Mouse (Mus musculus) spleen, postnatal 36 days (tissue): ENCODE measurements around the gene Snx27.

Source experiments
- DNase-seq, 2 experiments: peaks; one replicate each; pipeline ENCODE4 v3.0.0; 2022; ENCODE audit warnings: low spot score in 2 of 2, mixed read lengths in 1 of 2

Snx27 gene

GRCm38 (mm10) chr3:94567242-94567641, 15.3 kb downstream of the Snx27 start:
- DNase-seq = no peak

DNA sequence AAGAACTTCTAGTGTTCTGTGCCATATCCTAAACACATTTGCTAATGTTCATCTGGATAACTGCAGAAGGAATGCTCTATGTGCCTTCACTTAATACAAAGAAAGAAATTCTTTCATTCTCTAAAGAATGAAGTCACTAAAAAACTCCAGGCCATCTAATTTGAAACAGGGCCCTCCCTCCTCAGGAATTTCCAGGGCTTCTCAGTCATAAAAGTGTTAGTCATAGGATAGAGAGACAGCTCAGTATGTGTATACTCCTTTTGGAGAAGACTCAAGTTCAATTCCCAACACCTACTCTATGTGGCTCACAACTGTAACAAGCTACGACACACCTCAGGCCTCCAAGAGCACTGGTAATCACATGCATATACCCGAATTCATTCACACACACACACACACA, 17.0 kb downstream of the Snx27 start:
- no peak for DNase-seq

- DNase-seq = no peak
These were observed 17.4 kb downstream of the Snx27 start for GRCm38 (mm10) chr3:94565127-94565526.

GRCm38 (mm10) chr3:94564356-94565010, 18.0 kb downstream of the Snx27 start:
- DNase-seq = no peak

DNA sequence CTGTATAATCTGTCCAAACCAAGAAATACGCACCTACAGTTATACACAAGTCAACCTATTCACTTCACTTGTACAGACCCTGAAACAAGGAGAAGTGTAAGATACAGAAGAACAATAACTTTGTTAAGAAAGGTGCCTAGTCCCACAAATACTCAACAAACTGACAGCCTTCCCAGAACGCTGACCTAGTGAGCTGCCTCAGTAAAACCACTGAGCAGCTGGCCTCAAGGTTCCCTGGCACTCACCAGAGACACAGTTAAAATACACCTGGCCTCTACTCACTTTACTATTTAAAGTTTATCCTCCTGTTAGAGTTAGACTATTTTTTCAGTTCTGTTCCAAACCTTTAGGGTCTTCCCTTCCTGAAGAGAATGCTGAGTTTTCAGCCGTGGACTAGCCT, 19.4 kb downstream of the Snx27 start:
- DNase-seq = no peak

DNA sequence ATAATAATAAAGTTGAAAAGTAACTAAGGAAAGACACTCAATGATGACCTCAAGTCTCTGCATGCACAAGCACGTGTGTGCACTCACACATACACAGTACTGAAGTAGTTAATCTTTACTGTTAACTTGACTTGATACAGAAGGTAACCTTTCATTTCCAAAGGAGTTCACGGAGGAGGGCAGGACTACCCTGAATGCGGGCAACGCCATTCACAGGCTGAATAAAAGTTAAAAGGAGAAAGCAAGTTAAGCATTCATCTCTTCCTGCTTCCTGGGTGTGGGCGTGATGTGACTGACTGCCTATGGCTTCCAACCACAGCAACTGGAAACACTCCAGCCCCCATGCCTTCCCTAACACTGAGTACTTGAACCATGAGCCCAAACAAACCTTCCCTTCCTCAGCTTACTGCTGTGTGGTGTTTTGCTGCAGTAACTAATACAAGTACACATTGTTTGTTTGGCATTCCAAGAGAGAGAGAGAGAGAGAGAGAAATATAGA, 22.5 kb downstream of the Snx27 start:
- no peak for DNase-seq

- no peak for DNase-seq
These were observed 33.5 kb downstream of the Snx27 start for GRCm38 (mm10) chr3:94549041-94549440.

GRCm38 (mm10) chr3:94537187-94537586, 45.3 kb downstream of the Snx27 start:
- DNase-seq = peak in 1 of 2 experiments; percentile 3

GRCm38 (mm10) chr3:94533968-94534367, 48.5 kb downstream of the Snx27 start:
- DNase-seq = peak; percentile 18 to 25

- no peak for DNase-seq
These were observed 55.8 kb downstream of the Snx27 start for GRCm38 (mm10) chr3:94526731-94527130.

DNA sequence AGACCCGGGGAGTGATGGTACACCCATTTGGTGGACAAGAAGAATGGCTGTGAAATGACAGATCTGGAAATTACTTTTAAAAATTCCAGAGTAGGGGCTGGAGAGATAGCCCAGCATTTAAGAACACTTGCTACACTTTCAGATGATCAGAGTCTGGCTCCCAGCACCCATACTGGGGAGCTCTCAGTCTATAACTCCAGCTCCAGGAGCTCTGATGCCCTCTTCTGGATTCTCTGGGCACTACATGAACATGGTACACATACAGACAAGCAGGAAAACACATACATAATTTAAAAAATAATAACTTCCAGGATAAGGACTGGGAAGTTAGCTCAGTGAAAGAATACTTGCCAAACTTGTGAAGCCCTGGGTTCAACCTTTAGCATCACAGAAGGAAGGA, 75.9 kb downstream of the Snx27 start:
- no peak for DNase-seq

DNA sequence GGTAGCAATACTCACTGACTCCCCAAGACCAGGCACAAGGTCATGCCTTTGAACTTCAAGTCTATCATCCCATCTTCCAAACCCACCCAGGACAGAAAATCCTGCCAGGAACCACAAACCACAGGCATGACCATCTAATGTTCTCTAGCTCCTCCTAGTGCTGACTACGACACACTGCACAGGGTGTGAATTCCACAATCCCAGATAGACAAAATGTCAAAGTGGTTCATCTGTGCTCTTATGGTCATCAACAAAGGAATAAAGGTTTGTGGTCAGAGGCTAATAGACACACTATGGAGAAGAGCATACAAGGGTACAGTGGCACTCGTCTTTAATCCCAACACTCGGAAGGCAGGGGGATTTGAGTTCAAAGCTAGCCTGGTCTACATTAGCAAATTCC, 80.3 kb downstream of the Snx27 start:
- DNase-seq = no peak

DNA sequence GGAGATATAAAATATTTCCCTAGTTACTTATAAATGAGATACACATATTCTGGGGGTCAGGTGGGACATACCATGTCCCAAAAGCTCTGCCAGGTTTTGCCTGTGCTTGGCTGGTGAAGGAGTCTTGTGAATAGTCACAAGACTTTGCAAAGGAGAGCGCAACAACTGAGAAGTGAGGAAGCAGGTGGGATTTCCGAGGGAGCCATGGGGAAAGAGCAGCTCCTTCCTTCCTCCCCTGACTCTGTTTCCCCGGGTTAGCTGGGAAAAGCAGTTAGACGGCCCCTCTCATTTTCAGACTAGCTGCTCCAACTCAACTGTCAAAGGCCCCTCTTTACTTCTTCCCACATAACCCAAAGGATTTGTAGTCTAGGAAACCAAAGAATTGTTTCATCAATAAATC, 85.4 kb downstream of the Snx27 start:
- no peak for DNase-seq

DNA sequence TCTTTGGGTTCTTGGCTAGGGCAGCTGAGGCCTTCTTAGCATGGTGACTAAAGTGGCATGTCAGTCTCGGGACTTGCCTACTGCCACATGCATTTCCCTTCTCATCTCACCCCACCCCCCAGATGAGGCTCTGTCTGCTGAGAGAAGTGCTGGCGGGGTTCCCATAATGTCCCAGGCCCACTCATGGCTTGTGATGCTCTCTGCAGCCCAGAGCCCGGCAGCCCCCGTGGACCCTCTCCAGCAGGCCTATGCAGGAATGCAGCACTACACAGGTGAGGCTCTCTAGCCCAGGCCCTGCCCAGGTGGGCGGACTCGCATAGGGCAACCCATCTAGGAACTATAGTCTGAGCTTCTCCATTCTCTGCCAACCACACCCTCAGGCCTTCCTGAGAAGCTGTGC, 94.9 kb downstream of the Snx27 start:
- no peak for DNase-seq

DNA sequence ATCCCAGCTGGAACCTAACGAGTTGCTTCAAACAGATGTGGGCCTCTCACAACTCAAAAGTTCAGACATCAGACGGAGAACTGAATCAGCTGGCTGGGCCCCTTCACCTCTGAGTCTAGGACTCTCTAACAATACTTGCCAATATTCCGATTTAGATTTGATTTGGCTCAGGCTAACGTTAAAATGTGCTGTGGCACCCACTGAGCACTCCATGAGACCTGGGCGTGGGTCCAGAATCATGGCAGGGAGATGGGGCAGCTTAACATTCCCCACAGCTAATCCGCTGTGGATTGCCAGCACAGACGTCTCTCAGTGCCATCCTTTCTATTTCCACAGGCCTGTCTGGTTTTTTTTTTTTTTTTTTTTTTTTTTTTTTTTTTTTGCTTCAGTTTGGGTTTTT, 96.6 kb downstream of the Snx27 start:
- no peak for DNase-seq

DNA sequence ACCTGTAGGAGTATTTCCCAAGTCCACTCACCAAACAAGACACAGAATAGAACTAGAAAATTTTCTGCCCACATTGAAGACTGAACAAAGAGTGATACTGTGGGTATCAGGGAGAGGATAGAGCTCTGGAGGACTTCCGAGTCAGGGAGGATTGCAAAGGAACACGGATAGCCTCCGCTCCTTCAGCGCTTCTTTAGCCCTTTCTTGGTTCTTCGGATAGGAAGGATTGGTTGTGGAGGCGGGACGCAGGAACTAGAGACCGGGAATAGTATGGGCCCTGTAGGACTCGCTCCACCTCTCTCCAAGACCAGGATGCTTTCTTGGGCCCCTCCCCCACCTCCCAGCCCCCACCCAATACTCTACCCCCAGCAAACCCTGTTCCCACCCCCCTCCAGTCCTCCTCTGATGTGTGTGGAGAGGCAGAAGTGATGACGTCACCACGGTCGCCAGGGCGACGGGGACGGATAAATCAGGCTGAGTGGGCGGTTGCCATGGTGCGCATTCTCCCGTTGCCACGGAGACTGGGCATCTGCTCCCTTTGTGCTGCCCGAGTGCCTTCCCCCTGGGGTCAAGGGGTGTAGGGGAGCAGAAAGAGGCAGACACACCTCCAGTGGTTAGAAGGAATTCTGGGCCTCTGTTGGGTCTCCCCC, 98.6 kb downstream of the Snx27 start:
- no peak for DNase-seq

DNA sequence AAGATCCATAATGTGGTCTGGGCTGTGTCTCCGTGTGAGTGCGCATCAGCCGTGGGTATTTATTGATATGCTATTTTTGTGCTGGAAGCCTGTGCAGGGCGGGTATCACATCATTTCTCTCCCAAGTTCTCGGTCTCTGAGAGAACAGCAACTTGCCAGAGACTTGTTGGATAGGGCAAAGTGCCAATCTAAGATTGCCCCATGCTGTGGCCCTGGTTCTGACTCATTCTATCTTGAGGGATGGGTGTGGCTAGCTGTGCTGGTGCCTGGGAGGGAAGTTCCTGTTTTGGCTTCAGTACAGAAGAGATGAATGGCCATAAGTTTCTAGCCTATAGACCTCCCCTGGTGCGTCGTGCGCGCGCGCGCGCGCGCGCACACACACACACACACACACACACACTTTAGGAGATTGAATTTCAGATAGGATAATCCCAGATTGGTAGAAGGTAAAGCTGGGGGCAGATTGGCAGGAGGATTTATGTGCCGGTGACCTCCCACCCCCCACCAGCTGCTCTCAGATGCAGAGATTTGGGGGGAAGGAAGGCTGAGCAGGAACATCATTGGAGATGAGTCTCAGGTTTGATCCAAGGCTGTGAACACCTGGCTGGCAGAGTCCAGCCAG, 99.6 kb downstream of the Snx27 start:
- no peak for DNase-seq

- DNase-seq = no peak
These were observed 101.1 kb downstream of the Snx27 start for GRCm38 (mm10) chr3:94481429-94481828.

- no peak for DNase-seq
These were observed 102.1 kb downstream of the Snx27 start, which contains the start of gene Riiad1 for GRCm38 (mm10) chr3:94480291-94480884. Gene Riiad1, minus strand, starts transcription at chr3:94480341.

DNA sequence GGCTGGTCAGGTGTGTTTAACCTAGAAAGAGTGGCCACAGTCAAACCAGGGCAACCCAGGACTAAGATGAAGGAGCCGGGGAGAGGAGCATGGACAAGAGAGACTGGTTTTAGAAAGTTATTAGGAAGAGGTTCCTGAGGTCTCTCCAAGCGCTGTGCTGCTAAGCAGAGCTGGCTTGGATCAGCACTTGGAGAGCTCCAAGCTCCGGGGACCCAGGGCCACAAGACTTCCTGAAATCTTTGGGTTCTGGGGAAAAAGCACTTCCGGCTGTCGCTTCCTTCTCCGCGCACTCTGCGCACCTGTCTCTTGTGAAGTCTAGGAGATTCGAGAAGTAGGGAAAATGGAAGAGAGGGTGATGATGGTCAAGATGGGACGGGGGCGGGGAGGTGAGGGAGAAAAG, 103.0 kb downstream of the Snx27 start:
- DNase-seq = no peak

- DNase-seq = no peak
These were observed 103.8 kb downstream of the Snx27 start for GRCm38 (mm10) chr3:94478591-94479169.

GRCm38 (mm10) chr3:94477981-94478422, 104.5 kb downstream of the Snx27 start, which contains the start of gene Celf3:
Gene Celf3, plus strand, starts transcription at chr3:94478295.
- no peak for DNase-seq
